Mouse (Mus musculus): Measurements from ENCODE around the gene Poc1b. TPM values are rescaled to one million over a fixed set of nuclear protein-coding genes. Genes with fewer than 3 reads are reported as not detected.

The Poc1b gene
- polyA plus RNA-seq, 1 experiment from 2014 or later, result 14.9 TPM

GRCm38 (mm10) chr10:99133321-99133875 is 26.6 kb downstream of the Poc1b start:
- Histone ChIP-seq H3K36me3 (ENCODE audit: control insufficient read depth, insufficient read depth, low read length) (peaks cover 12% of the 10 kb centered on the region), H3K27me3 (ENCODE audit: control insufficient read depth, insufficient read depth, low read length) (no peaks in the 10 kb centered on the region), H3K9ac (replicated peaks; ENCODE audit: low read length) (no peak overlapping the region), H3K27ac (replicated peaks; ENCODE audit: low read depth, low read length) (no peak overlapping the region), H3K4me2 (ENCODE audit: low read length) (no peak overlapping the region), H3K4me1 (ENCODE audit: control insufficient read depth, insufficient read depth, low read length) (no peaks in the 10 kb centered on the region), H3K4me3 (replicated peaks; ENCODE audit: low read depth, low read length) (no peak overlapping the region), H3K9me3 (ENCODE audit: control insufficient read depth, low read length) (no peaks in the 10 kb centered on the region)
- ATAC-seq (ENCODE audit: low FRiP score, low TSS enrichment) (no peak), DNase-seq (no peak)
- WGBS, result 95% methylated on average over 16 of the region's 16 CpGs

GRCm38 (mm10) chr10:99136337-99136736 is 29.5 kb downstream of the Poc1b start:
- WGBS, result 65% methylated on average over 5 of the region's 5 CpGs

GRCm38 (mm10) chr10:99145611-99146010 is 38.8 kb downstream of the Poc1b start:
- no peaks in the 10 kb centered on the region for H3K36me3 ChIP-seq (ENCODE audit: control insufficient read depth, insufficient read depth, low read length)

More at GRCm38 (mm10) chr10:99136337-99136736, 29.5 kb downstream of the Poc1b start:
- DNase-seq (peak; percentile 56), ATAC-seq (ENCODE audit: low FRiP score, low TSS enrichment) (no peak)
- H3K27ac ChIP-seq (replicated peaks; ENCODE audit: low read depth, low read length), result no peak overlapping the region
- peaks cover 9% of the 10 kb centered on the region; the same call in 1 of the 2 replicates for H3K36me3 ChIP-seq (ENCODE audit: control insufficient read depth, insufficient read depth, low read length)
- H3K4me1 ChIP-seq (ENCODE audit: control insufficient read depth, insufficient read depth, low read length), result no peaks in the 10 kb centered on the region
- H3K4me2 ChIP-seq (ENCODE audit: low read length), result no peak overlapping the region
- H3K9me3 ChIP-seq (ENCODE audit: control insufficient read depth, low read length), result no peaks in the 10 kb centered on the region
- H3K4me3 ChIP-seq (replicated peaks; ENCODE audit: low read depth, low read length), result no peak overlapping the region
- H3K27me3 ChIP-seq (ENCODE audit: control insufficient read depth, insufficient read depth, low read length), result no peaks in the 10 kb centered on the region
- H3K9ac ChIP-seq (replicated peaks; ENCODE audit: low read length), result no peak overlapping the region

GRCm38 (mm10) chr10:99146596-99146995 is 39.8 kb downstream of the Poc1b start:
- ATAC-seq (ENCODE audit: low FRiP score, low TSS enrichment), result no peak
- Histone ChIP-seq H3K9me3 (ENCODE audit: control insufficient read depth, low read length) (no peaks in the 10 kb centered on the region), H3K4me1 (ENCODE audit: control insufficient read depth, insufficient read depth, low read length) (no peaks in the 10 kb centered on the region), H3K4me3 (replicated peaks; ENCODE audit: low read depth, low read length) (no peak overlapping the region), H3K9ac (replicated peaks; ENCODE audit: low read length) (no peak overlapping the region), H3K27me3 (ENCODE audit: control insufficient read depth, insufficient read depth, low read length) (no peaks in the 10 kb centered on the region), H3K4me2 (ENCODE audit: low read length) (no peak overlapping the region), H3K36me3 (ENCODE audit: control insufficient read depth, insufficient read depth, low read length) (no peaks in the 10 kb centered on the region), H3K27ac (replicated peaks; ENCODE audit: low read depth, low read length) (no peak overlapping the region)
- 95% methylated on average over 8 of the region's 8 CpGs for WGBS
- DNase-seq, result no peak

More at GRCm38 (mm10) chr10:99145611-99146010, 38.8 kb downstream of the Poc1b start:
- Histone ChIP-seq H3K4me3 (replicated peaks; ENCODE audit: low read depth, low read length) (no peak overlapping the region), H3K4me1 (ENCODE audit: control insufficient read depth, insufficient read depth, low read length) (no peaks in the 10 kb centered on the region), H3K9ac (replicated peaks; ENCODE audit: low read length) (no peak overlapping the region), H3K4me2 (ENCODE audit: low read length) (no peak overlapping the region), H3K27me3 (ENCODE audit: control insufficient read depth, insufficient read depth, low read length) (no peaks in the 10 kb centered on the region), H3K27ac (replicated peaks; ENCODE audit: low read depth, low read length) (no peak overlapping the region), H3K9me3 (ENCODE audit: control insufficient read depth, low read length) (no peaks in the 10 kb centered on the region)
- DNase-seq, result no peak
- WGBS, result 87% methylated on average over 8 of the region's 8 CpGs
- ATAC-seq (ENCODE audit: low FRiP score, low TSS enrichment), result no peak

GRCm38 (mm10) chr10:99150016-99150415 is 43.2 kb downstream of the Poc1b start:
- H3K9ac ChIP-seq (replicated peaks; ENCODE audit: low read length), result no peak overlapping the region
- no peaks in the 10 kb centered on the region for H3K4me1 ChIP-seq (ENCODE audit: control insufficient read depth, insufficient read depth, low read length)
- H3K36me3 ChIP-seq (ENCODE audit: control insufficient read depth, insufficient read depth, low read length), result 0 out of 2 replicates have a peak, but pooled peaks cover 4% of the 10 kb centered on the region
- no peak overlapping the region for H3K27ac ChIP-seq (replicated peaks; ENCODE audit: low read depth, low read length)
- H3K4me2 ChIP-seq (ENCODE audit: low read length), result no peak overlapping the region
- 94% methylated on average over 6 of the region's 6 CpGs for WGBS
- H3K9me3 ChIP-seq (ENCODE audit: control insufficient read depth, low read length), result no peaks in the 10 kb centered on the region
- no peak for DNase-seq
- H3K4me3 ChIP-seq (replicated peaks; ENCODE audit: low read depth, low read length), result no peak overlapping the region
- ATAC-seq (ENCODE audit: low FRiP score, low TSS enrichment), result 0 out of 2 replicates have a peak, but pooled peaks have one; percentile 37
- H3K27me3 ChIP-seq (ENCODE audit: control insufficient read depth, insufficient read depth, low read length), result no peaks in the 10 kb centered on the region

- 0 out of 2 replicates have a peak, but pooled peaks cover 4% of the 10 kb centered on the region for H3K36me3 ChIP-seq (ENCODE audit: control insufficient read depth, insufficient read depth, low read length)
- no peak overlapping the region for H3K4me2 ChIP-seq (ENCODE audit: low read length)
- no peak for ATAC-seq (ENCODE audit: low FRiP score, low TSS enrichment)
- WGBS, result 94% methylated on average over 1 of the region's 1 CpGs
- no peak overlapping the region for H3K4me3 ChIP-seq (replicated peaks; ENCODE audit: low read depth, low read length)
- no peak overlapping the region for H3K27ac ChIP-seq (replicated peaks; ENCODE audit: low read depth, low read length)
- H3K27me3 ChIP-seq (ENCODE audit: control insufficient read depth, insufficient read depth, low read length), result no peaks in the 10 kb centered on the region
- DNase-seq, result no peak
- no peaks in the 10 kb centered on the region for H3K9me3 ChIP-seq (ENCODE audit: control insufficient read depth, low read length)
- H3K9ac ChIP-seq (replicated peaks; ENCODE audit: low read length), result no peak overlapping the region
- H3K4me1 ChIP-seq (ENCODE audit: control insufficient read depth, insufficient read depth, low read length), result no peaks in the 10 kb centered on the region
These were observed 44.7 kb downstream of the Poc1b start for GRCm38 (mm10) chr10:99151580-99151979.

- WGBS, result 93% methylated on average over 6 of the region's 6 CpGs
- no peak overlapping the region for H3K9ac ChIP-seq (replicated peaks; ENCODE audit: low read length)
These were observed 45.2 kb downstream of the Poc1b start for GRCm38 (mm10) chr10:99152063-99152462.

GRCm38 (mm10) chr10:99154635-99155034 is 47.8 kb downstream of the Poc1b start:
- no peak for ATAC-seq (ENCODE audit: low FRiP score, low TSS enrichment)
- H3K27me3 ChIP-seq (ENCODE audit: control insufficient read depth, insufficient read depth, low read length), result no peaks in the 10 kb centered on the region

More at GRCm38 (mm10) chr10:99152063-99152462, 45.2 kb downstream of the Poc1b start:
- no peaks in the 10 kb centered on the region for H3K27me3 ChIP-seq (ENCODE audit: control insufficient read depth, insufficient read depth, low read length)
- no peak overlapping the region for H3K27ac ChIP-seq (replicated peaks; ENCODE audit: low read depth, low read length)
- H3K4me3 ChIP-seq (replicated peaks; ENCODE audit: low read depth, low read length), result no peak overlapping the region
- 0 out of 2 replicates have a peak, but pooled peaks cover 4% of the 10 kb centered on the region for H3K36me3 ChIP-seq (ENCODE audit: control insufficient read depth, insufficient read depth, low read length)
- no peak for ATAC-seq (ENCODE audit: low FRiP score, low TSS enrichment)
- DNase-seq, result no peak
- no peaks in the 10 kb centered on the region for H3K4me1 ChIP-seq (ENCODE audit: control insufficient read depth, insufficient read depth, low read length)
- H3K4me2 ChIP-seq (ENCODE audit: low read length), result no peak overlapping the region
- H3K9me3 ChIP-seq (ENCODE audit: control insufficient read depth, low read length), result no peaks in the 10 kb centered on the region

GRCm38 (mm10) chr10:99156808-99157207 is 50.0 kb downstream of the Poc1b start:
- H3K27ac ChIP-seq (replicated peaks; ENCODE audit: low read depth, low read length), result no peak overlapping the region

More at GRCm38 (mm10) chr10:99154635-99155034, 47.8 kb downstream of the Poc1b start:
- Histone ChIP-seq H3K36me3 (ENCODE audit: control insufficient read depth, insufficient read depth, low read length) (0 out of 2 replicates have a peak, but pooled peaks cover 4% of the 10 kb centered on the region), H3K4me2 (ENCODE audit: low read length) (no peak overlapping the region), H3K4me3 (replicated peaks; ENCODE audit: low read depth, low read length) (no peak overlapping the region), H3K9ac (replicated peaks; ENCODE audit: low read length) (no peak overlapping the region), H3K9me3 (ENCODE audit: control insufficient read depth, low read length) (no peaks in the 10 kb centered on the region), H3K4me1 (ENCODE audit: control insufficient read depth, insufficient read depth, low read length) (no peaks in the 10 kb centered on the region), H3K27ac (replicated peaks; ENCODE audit: low read depth, low read length) (no peak overlapping the region)
- no peak for DNase-seq
- WGBS, result 93% methylated on average over 8 of the region's 8 CpGs

More at GRCm38 (mm10) chr10:99156808-99157207, 50.0 kb downstream of the Poc1b start:
- H3K4me3 ChIP-seq (replicated peaks; ENCODE audit: low read depth, low read length), result no peak overlapping the region
- no peak overlapping the region for H3K9ac ChIP-seq (replicated peaks; ENCODE audit: low read length)
- ATAC-seq (ENCODE audit: low FRiP score, low TSS enrichment) (no peak), DNase-seq (no peak)
- no peaks in the 10 kb centered on the region for H3K27me3 ChIP-seq (ENCODE audit: control insufficient read depth, insufficient read depth, low read length)
- no peak overlapping the region for H3K4me2 ChIP-seq (ENCODE audit: low read length)
- H3K4me1 ChIP-seq (ENCODE audit: control insufficient read depth, insufficient read depth, low read length), result no peaks in the 10 kb centered on the region
- peaks cover 6% of the 10 kb centered on the region; the same call in 1 of the 2 replicates for H3K36me3 ChIP-seq (ENCODE audit: control insufficient read depth, insufficient read depth, low read length)
- WGBS, result 92% methylated on average over 5 of the region's 5 CpGs
- no peaks in the 10 kb centered on the region for H3K9me3 ChIP-seq (ENCODE audit: control insufficient read depth, low read length)

Data from midbrain, embryonic 14.5 days (tissue).